Mouse (Mus musculus) liver, postnatal 0 days (tissue): Measurements from ENCODE around the gene Wbp1l. TPM values are rescaled to one million over a fixed set of nuclear protein-coding genes. Genes with fewer than 3 reads are reported as not detected.

ENCODE experiments used
- ATAC-seq: fragments of 200-750 bp; cut with Nextera tagmentation; 2 replicates; pipeline ENCODE4 v1.8.0; 2017; ENCODE audit warnings: mild to moderate bottlenecking, moderate library complexity
- DNase-seq: peaks from one replicate; pipeline ENCODE4 v3.0.0-alpha.2; 2016
- H3K27ac ChIP-seq: fragments of 300-500 bp; sonication (generic); 2 replicates; pipeline ENCODE4 v1.5.1; 2014; ENCODE audit warnings: antibody characterized with exemption, moderate library complexity, mild to moderate bottlenecking, low read depth
- H3K27me3 ChIP-seq: fragments of 300-500 bp; sonication (generic); 2 replicates; pipeline ENCODE4 v1.6.1; 2014; ENCODE audit warnings: low read length, control low read depth, mixed read lengths; ENCODE audit not compliant: insufficient read depth
- H3K36me3 ChIP-seq: fragments of 300-500 bp; sonication (generic); replicated peaks from 2 replicates; pipeline ENCODE4 v1.6.1; 2014; ENCODE audit warnings: mild to moderate bottlenecking, control low read depth, low read length, moderate library complexity, mixed read lengths; ENCODE audit not compliant: insufficient read depth
- H3K4me1 ChIP-seq: fragments of 300-500 bp; sonication (generic); 2 replicates; pipeline ENCODE4 v1.6.1; 2014; ENCODE audit warnings: antibody characterized with exemption, mild to moderate bottlenecking, control low read depth; ENCODE audit not compliant: insufficient read depth
- H3K4me2 ChIP-seq: fragments of 300-500 bp; sonication (generic); 2 replicates; pipeline ENCODE4 v1.6.1; 2014; ENCODE audit warnings: low read depth, mild to moderate bottlenecking, low read length, moderate library complexity, mixed read lengths
- H3K4me3 ChIP-seq: fragments of 300-500 bp; sonication (generic); 2 replicates; pipeline ENCODE4 v1.5.1; 2014; ENCODE audit warnings: low read depth, low read length
- H3K9ac ChIP-seq: fragments of 300-500 bp; sonication (generic); replicated peaks from 2 replicates; pipeline ENCODE4 v1.6.1; 2014; ENCODE audit warnings: mild to moderate bottlenecking, moderate library complexity
- H3K9me3 ChIP-seq: fragments of 300-500 bp; sonication (generic); 2 replicates; pipeline ENCODE4 v1.6.1; 2016; ENCODE audit warnings: mild to moderate bottlenecking, control low read depth, low read length, mixed read lengths
- CTCF ChIP-seq: sonication (generic); IDR thresholded peaks from 2 replicates; pipeline ENCODE4 v1.5.1; 2016; ENCODE audit warnings: antibody characterized with exemption, low read depth
- EP300 ChIP-seq: IDR thresholded peaks from 2 replicates; pipeline ENCODE4 v1.6.1; 2016; ENCODE audit warnings: antibody characterized with exemption, low read depth, mild to moderate bottlenecking
- WGBS: fragments of 180-500 bp; shearing (Covaris S2); extraction: QIAGEN DNeasy Blood & Tissue Kit; methylation state at CpG from one replicate; pipeline ENCODE4 v1.1.7; 2014; ENCODE audit not compliant: insufficient replicate concordance; 5-methylcytosine and 5-hydroxymethylcytosine counted together
- polyA plus RNA-seq: library from polyadenylated mRNA; unstranded; fragments of >200 nt; fragmentation: Nextera tagmentation; extraction: Ambion mirVana; gene quantifications from 2 replicates; pipeline ENCODE4 v1.2.1, GENCODE M21; 2015

Gene Wbp1l
- polyA plus RNA-seq, 1 experiment from 2014 or later, result 48.8 TPM

DNA sequence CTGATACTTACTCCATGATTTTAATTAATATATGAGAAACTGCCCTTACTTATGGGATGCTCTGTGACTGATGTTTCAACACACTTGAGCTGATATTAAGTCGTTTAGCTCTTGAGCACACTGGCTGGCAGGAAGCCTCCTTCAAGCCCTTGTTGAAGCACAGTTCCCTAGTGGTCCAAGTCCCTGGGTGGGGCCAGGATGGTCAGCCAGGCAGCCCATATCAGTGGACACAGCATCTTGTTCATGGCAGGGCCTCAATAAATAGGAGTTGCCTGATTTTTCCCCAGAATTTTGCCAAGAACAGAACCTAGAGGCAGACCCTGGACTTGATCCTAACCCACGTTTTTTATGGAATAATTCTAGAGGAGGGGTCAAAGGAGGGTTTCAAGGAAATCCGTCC lies 48.4 kb downstream of the Wbp1l start:
- Histone ChIP-seq H3K36me3 (peaks cover 39% of the 10 kb centered on the region), H3K27me3 (no peaks in the 10 kb centered on the region), H3K4me1 (peaks cover 48% of the 10 kb centered on the region), H3K4me2 (no peak overlapping the region), H3K9ac (no peak overlapping the region), H3K9me3 (no peaks in the 10 kb centered on the region), H3K27ac (peak overlapping the region; percentile 81), H3K4me3 (no peak overlapping the region)
- 69% methylated on average over 3 of the region's 3 CpGs for WGBS
- TF ChIP-seq EP300, result no peak
- TF ChIP-seq CTCF, result no peak
- no peak for DNase-seq
- ATAC-seq, result no peak

DNA sequence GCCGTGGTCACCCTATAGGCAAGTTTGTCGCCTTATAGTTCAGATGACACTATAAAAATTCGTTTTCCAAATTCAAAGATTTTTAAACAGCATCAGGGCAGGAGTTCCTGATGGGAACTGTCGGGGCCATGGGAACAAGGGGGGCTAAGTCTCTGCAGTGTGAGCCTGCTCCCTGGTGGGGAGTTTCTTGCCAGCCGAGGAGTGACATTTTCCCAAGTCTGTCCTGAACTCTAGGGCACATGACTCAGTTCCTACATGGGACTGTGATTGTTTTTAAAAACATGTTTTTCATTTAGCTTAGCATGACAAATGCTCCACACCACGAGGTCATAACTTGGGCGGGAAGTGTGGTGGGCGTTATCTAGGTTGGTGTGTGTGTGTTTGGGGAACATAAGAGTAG lies 49.0 kb downstream of the Wbp1l start:
- ATAC-seq, result peak; percentile 20
- H3K27me3 ChIP-seq, result no peaks in the 10 kb centered on the region

DNA sequence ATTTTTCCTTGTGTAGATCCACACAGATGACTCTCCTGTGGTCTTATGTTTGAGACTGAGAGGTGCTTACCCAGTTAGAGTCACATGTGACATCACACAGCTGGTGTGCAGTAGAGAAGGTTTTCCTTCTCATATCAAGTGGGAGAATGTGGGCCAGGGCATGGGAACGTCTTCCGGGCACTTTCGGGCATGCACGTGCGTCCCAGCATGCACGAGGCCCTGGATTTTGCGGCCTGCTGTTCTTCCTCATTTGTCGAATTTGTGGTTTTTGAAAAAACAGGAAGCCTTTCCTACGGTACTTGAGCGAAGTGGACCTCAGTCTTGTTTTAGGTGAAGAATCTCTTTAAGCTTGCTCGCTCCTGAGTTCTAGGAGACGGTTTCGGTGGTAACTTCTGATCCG lies 49.7 kb downstream of the Wbp1l start:
- Histone ChIP-seq H3K4me1 (peaks cover 39% of the 10 kb centered on the region), H3K27me3 (no peaks in the 10 kb centered on the region), H3K27ac (peak overlapping the region; percentile 55; the same call in 1 of the 2 replicates), H3K4me2 (no peak overlapping the region), H3K4me3 (no peak overlapping the region), H3K9me3 (no peaks in the 10 kb centered on the region), H3K9ac (no peak overlapping the region), H3K36me3 (peaks cover 50% of the 10 kb centered on the region)
- TF ChIP-seq EP300 (no peak), CTCF (no peak)
- WGBS, result 63% methylated on average over 14 of the region's 14 CpGs
- DNase-seq (no peak), ATAC-seq (no peak)

More for the DNA sequence above, 49.0 kb downstream of the Wbp1l start:
- peak; percentile 38 for TF ChIP-seq CTCF
- no peak for TF ChIP-seq EP300
- Histone ChIP-seq H3K4me2 (no peak overlapping the region), H3K9ac (no peak overlapping the region), H3K9me3 (no peaks in the 10 kb centered on the region), H3K36me3 (peaks cover 42% of the 10 kb centered on the region), H3K4me3 (no peak overlapping the region), H3K27ac (peak overlapping the region; percentile 55; the same call in 1 of the 2 replicates), H3K4me1 (peaks cover 43% of the 10 kb centered on the region)
- 66% methylated on average over 8 of the region's 8 CpGs for WGBS
- no peak for DNase-seq

DNA sequence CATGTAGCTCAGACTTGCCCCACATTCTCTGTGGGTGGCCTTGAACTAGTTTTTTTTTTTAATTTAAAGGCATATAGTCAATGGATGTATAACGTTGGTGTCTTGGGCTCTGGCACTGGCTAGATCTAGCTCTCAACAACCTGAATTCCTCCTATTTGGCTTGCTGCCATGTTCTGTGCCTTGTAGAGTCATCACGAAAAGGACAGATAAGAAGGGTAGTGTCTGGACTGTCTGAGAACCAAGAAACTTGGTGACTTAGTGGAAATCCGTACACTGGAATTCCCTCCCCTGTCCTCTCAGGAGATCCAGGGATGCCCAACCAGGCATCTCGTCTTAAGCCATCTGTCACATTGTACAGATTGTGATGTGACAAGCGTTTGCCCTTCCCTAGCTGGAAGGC lies 54.3 kb downstream of the Wbp1l start:
- Histone ChIP-seq H3K36me3 (peaks cover 58% of the 10 kb centered on the region), H3K27ac (peak overlapping the region; percentile 11; the same call in 1 of the 2 replicates), H3K4me2 (no peak overlapping the region), H3K27me3 (no peaks in the 10 kb centered on the region), H3K9me3 (no peaks in the 10 kb centered on the region), H3K4me3 (no peak overlapping the region), H3K9ac (no peak overlapping the region), H3K4me1 (peaks cover 12% of the 10 kb centered on the region; the same call in 1 of the 2 replicates)
- TF ChIP-seq CTCF (no peak), EP300 (no peak)
- ATAC-seq (no peak), DNase-seq (no peak)
- 69% methylated on average over 5 of the region's 5 CpGs for WGBS

DNA sequence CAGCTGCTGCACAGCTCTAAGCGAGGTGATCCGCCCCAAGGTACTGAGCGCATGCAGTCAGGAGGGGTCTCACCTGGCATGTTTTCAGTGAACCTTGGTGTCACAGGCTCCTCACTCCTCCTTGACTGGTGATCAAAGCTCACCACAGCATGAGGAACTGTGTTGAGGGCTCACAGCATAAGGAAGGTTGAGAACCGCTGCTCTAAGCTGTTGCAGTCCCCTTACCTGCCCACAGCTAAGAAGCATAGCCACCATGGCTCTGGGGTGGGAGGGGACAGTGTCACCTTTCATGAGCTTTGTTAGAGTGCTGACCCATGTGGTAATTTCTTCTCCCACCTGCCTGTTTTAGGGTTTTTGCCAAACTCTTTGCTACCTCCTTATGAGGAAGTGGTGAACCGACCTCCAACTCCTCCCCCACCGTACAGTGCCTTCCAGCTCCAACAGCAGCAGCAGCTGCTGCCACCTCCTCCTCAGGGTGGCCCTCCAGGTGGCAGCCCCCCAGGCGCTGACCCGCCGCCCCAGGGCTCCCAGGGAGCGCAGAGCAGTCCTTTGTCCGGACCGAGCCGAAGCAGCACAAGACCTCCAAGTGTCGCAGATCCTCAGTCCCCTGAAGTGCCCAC lies 54.8 kb downstream of the Wbp1l start:
- peak overlapping the region; percentile 11; the same call in 1 of the 2 replicates for H3K27ac ChIP-seq
- H3K9ac ChIP-seq, result no peak overlapping the region
- H3K27me3 ChIP-seq, result no peaks in the 10 kb centered on the region
- H3K36me3 ChIP-seq, result peaks cover 54% of the 10 kb centered on the region
- H3K4me2 ChIP-seq, result no peak overlapping the region
- ATAC-seq, result no peak
- H3K4me1 ChIP-seq, result 0 out of 2 replicates have a peak, but pooled peaks cover 8% of the 10 kb centered on the region
- 67% methylated on average over 14 of the region's 14 CpGs for WGBS
- no peak for TF ChIP-seq EP300
- no peak for TF ChIP-seq CTCF
- DNase-seq, result no peak
- H3K4me3 ChIP-seq, result no peak overlapping the region
- H3K9me3 ChIP-seq, result no peaks in the 10 kb centered on the region

DNA sequence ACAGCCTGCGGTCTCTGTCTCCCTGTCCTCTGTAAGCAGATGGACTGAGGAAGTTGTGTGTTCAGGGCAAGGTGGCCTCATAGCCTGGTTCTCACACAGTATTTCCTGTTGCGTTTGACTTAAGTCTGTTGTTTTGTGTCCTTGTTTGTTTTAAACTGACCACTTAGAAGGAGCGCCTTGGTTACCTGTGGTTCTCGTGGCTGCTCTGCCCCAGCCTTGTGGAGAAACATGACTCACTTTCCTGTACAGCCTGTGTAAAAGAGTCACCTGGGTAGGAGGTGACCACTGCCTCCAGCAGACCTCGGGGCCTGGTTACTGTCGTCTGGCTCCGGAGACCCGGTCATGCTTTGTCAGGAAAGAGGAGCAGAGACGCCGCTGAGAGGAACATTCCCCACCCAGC lies 56.7 kb downstream of the Wbp1l start:
- peaks cover 45% of the 10 kb centered on the region for H3K36me3 ChIP-seq
- no peak overlapping the region for H3K9ac ChIP-seq
- no peaks in the 10 kb centered on the region for H3K27me3 ChIP-seq
- H3K9me3 ChIP-seq, result no peaks in the 10 kb centered on the region
- no peak for TF ChIP-seq EP300
- no peak for TF ChIP-seq CTCF
- 82% methylated on average over 10 of the region's 10 CpGs for WGBS
- H3K4me2 ChIP-seq, result no peak overlapping the region
- H3K4me3 ChIP-seq, result no peak overlapping the region
- DNase-seq (no peak), ATAC-seq (no peak)
- 0 out of 2 replicates have a peak, but pooled peaks cover 9% of the 10 kb centered on the region for H3K4me1 ChIP-seq
- peak overlapping the region; percentile 57; the same call in 1 of the 2 replicates for H3K27ac ChIP-seq
